8 mouse cellular contexts compared by ENCODE assay signal in the genomic region with DNA sequence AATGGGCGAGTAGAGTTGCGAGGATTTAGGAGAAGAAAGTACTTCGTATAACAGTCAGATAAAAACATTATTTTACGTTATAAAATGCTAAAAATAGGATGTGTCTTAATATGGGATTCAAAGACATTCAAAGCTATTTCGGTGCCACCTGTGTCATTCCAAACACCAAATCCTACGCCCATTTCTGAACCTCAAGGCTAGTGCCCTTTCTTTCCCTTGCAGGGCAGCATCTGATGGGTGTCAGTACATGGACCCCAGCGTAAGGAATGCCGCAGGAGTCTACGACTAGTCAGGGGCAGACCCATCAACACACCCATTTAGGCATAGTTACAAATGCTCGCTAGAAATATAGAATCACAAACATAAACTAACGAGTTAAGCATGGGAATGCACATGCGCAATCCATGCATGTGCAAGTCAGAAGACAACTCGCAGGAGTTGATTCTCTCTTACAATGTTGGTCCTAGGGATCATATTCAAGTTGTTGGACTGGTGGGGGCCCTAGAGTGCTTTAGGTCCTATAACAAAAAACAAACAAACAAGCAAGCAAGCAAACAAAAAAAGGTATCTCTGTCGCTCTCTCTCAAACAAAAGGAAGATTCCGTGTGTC.
A peak's percentile ranks its signal among the peaks of the same experiment; 100 is the strongest.
DNase-seq lines count a peak whose midpoint lies in the region; ATAC-seq lines count a peak whose summit lies in the region.

No protein-coding gene starts in this region.

- H3K27ac ChIP-seq in heart, embryonic 16.5 days (ENCODE audit: low read length) = no peak overlapping the region
- H3K27ac ChIP-seq in forebrain, embryonic 10.5 days = peak overlapping the region; percentile 93
- H3K27ac ChIP-seq in midbrain, embryonic 10.5 days (replicated peaks) = peak overlapping the region; percentile 91

- 42% methylated on average over 15 of the region's 15 CpGs for WGBS in heart, embryonic 16.5 days
- WGBS in forebrain, embryonic 10.5 days = 33% methylated on average over 15 of the region's 15 CpGs
- WGBS in midbrain, embryonic 10.5 days = 32% methylated on average over 15 of the region's 15 CpGs

- H3K27me3 ChIP-seq in heart, embryonic 16.5 days (ENCODE audit: control insufficient read depth, insufficient read depth, low read length) = no peaks in the 10 kb centered on the region
- H3K27me3 ChIP-seq in forebrain, embryonic 10.5 days (ENCODE audit: poor library complexity, severe bottlenecking) = no peaks in the 10 kb centered on the region
- no peaks in the 10 kb centered on the region for H3K27me3 ChIP-seq in midbrain, embryonic 10.5 days (ENCODE audit: low read depth, poor library complexity, severe bottlenecking)

- no peak for ATAC-seq in heart, embryonic 16.5 days (replicated peaks; ENCODE audit: extremely low read depth, insufficient read depth, low FRiP score)

- H3K36me3 ChIP-seq in heart, embryonic 16.5 days (ENCODE audit: control insufficient read depth, insufficient read depth) = no peaks in the 10 kb centered on the region
- H3K36me3 ChIP-seq in forebrain, embryonic 10.5 days (replicated peaks) = no peaks in the 10 kb centered on the region
- no peaks in the 10 kb centered on the region for H3K36me3 ChIP-seq in midbrain, embryonic 10.5 days

- H3K9ac ChIP-seq in heart, embryonic 16.5 days (ENCODE audit: low read length) = peak overlapping the region; percentile 34; the same call in 1 of the 2 replicates

- H3K9me3 ChIP-seq in heart, embryonic 16.5 days (replicated peaks; ENCODE audit: control insufficient read depth, low read length) = no peaks in the 10 kb centered on the region
- H3K9me3 ChIP-seq in forebrain, embryonic 10.5 days = no peaks in the 10 kb centered on the region
- no peaks in the 10 kb centered on the region for H3K9me3 ChIP-seq in midbrain, embryonic 10.5 days (replicated peaks)

- H3K4me1 ChIP-seq in heart, embryonic 16.5 days (ENCODE audit: control insufficient read depth, insufficient read depth, low read length) = peaks cover 5% of the 10 kb centered on the region
- H3K4me1 ChIP-seq in forebrain, embryonic 10.5 days = peaks cover 42% of the 10 kb centered on the region
- H3K4me1 ChIP-seq in midbrain, embryonic 10.5 days = peaks cover 43% of the 10 kb centered on the region

- peak overlapping the region; percentile 67 for H3K4me2 ChIP-seq in heart, embryonic 16.5 days (ENCODE audit: low read depth, low read length)

- H3K4me3 ChIP-seq in heart, embryonic 16.5 days (ENCODE audit: low read length) = peak overlapping the region; percentile 30
- H3K4me3 ChIP-seq in forebrain, embryonic 10.5 days = peak overlapping the region; percentile 58
- H3K4me3 ChIP-seq in midbrain, embryonic 10.5 days = peak overlapping the region; percentile 56

- no peak for DNase-seq in heart, adult 8-10 months (ENCODE audit: low spot score)
- DNase-seq in brain, adult 2 months (ENCODE audit: low read depth, low spot score) = peak; percentile 35
- no peak for DNase-seq in forebrain, embryonic 10.5 days (ENCODE audit: extremely low spot score, low spot score)
- DNase-seq in midbrain, embryonic 10.5 days (ENCODE audit: low spot score) = no peak
- DNase-seq in adrenal gland, postnatal 25 days = no peak
- DNase-seq in layer of hippocampus, postnatal 10 days (ENCODE audit: low spot score in 2 of 2) = no peak
- DNase-seq in frontal cortex, postnatal 14 days (ENCODE audit: low spot score in 2 of 2) = no peak
